Mouse (Mus musculus): ENCODE results near the gene Fancg.
"Not testable (repeated sequence)": the region's sequence is repeated elsewhere in the genome, so short reads cannot be mapped to it uniquely, and the experiment has no call there.

Fancg gene

DNA sequence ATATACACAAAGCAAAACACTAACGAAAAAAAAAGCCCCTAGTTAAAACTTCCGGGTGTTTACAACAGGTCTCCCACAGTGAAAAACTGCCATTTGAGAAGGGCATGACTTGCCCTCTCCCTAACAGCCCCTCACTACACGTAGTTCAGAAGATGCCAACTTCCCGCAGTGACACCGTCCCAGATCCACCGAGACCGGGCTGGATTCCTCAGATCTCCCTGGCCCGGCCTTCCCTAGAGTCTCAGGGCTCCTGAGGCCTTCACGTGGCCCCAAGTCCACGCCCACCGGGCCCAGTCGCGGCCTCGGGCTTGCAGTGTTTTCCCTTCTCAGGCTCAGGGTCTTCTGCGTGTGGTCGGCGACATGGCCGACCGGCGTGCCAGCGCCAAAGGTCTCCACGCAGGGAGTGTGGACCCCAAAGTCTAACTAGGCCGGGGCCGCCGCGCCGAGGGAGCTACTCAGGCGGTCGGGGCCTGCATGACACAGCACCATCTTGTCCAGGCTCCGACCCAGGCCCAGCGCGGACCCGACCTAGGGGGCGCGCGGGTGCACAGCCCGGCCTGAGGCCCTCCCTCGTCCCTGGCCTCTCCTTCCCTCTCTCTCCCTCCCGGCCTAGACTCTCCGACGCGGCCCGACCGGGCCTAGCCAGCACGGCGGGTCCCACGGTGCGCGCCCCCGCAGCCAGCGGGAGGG lies 10.7 kb downstream of the Fancg start:
- DNase-seq (ENCODE audit: low spot score): peak; percentile 64

DNA sequence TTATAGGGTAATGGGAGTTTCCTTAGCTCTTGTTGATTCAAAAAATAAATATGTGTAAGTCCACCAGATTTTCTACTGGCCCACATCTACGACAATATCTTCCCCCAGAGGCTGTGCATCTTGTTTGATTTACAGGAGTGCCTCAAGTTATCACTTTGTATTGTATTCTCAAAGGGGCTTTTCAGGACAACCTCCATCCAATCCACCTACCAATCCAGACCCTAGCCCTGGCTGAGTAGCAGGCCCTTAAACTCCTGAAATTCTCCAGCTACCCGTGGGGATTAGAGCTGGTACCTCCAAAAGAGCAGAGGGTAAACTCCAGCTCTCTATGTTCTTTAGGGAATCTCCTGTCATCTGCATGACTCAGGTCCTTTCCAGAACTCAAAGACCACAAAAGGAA lies 12.3 kb downstream of the Fancg start:
- DNase-seq (ENCODE audit: low spot score): no peak

DNA sequence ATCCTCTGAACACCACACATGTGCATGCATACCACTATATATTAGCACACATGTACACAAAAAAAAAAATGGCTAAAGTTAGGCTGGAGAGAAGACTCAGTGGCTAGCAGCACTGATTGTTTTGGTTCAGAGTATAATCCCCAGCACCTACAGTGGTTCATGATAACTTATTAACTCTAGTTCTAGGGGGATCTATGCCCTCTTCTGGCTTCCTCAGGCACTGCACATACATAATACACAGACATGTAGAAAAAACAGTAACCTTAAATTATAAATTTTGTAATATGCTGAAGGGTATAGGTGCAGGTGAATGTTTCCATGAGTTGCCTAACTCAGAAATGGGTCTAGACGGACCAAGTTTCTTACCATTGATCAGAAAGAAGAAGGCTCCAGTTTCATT lies 22.0 kb downstream of the Fancg start:
- no peak for DNase-seq (ENCODE audit: low spot score)

- not testable (repeated sequence) for DNase-seq (ENCODE audit: low spot score)
Measured at GRCm38 (mm10) chr4:42980467-42980866, 29.8 kb downstream of the Fancg start.

DNA sequence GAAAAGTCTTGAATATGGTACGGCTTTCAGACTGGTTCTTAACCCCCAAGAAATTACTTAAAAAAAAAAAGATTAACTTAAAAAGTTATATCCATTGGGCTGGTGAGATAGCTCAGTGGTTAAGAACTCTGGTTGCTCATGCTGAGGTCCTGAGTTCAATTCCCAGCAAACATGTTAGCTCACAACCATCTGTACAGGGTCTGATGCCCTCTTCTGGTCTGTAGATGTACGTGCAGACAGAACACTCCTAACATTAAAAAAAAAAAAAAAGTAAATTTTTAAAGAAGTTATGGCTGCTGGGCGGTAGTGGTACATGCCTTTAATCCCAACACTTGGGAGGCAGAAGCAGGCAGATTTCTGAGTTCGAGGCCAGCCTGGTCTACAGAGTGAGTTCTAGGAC lies 32.2 kb downstream of the Fancg start:
- no peak for DNase-seq (ENCODE audit: low spot score)

GRCm38 (mm10) chr4:42973868-42974267 lies 36.4 kb downstream of the Fancg start:
- DNase-seq (ENCODE audit: low spot score): no peak

- DNase-seq (ENCODE audit: low spot score): no peak
Measured at GRCm38 (mm10) chr4:42972952-42973351, 37.4 kb downstream of the Fancg start.

DNA sequence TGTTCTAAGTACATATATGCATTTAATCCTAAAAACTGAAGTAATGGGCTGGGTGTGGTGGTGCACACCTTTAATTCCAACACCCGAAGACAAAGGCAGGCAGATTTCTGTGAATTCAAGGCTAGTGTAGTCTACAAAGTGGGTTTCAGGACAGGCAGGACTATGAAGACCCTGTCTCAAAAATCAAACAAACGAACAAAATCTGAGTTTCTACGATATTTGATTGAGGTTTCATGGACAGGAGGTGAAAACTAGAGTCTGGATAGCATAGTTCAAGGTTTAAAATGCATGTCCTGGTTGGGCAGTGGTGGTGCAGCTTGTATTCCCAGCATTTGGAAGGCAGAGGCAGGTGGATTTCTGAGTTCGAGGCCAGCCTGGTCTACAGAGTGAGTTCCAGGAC lies 41.0 kb downstream of the Fancg start, which contains the start of gene 1700022I11Rik:
1700022I11Rik (plus strand) TSS at position 301 of the 400 bp plus-strand sequence.
- DNase-seq (ENCODE audit: low spot score): no peak

DNA sequence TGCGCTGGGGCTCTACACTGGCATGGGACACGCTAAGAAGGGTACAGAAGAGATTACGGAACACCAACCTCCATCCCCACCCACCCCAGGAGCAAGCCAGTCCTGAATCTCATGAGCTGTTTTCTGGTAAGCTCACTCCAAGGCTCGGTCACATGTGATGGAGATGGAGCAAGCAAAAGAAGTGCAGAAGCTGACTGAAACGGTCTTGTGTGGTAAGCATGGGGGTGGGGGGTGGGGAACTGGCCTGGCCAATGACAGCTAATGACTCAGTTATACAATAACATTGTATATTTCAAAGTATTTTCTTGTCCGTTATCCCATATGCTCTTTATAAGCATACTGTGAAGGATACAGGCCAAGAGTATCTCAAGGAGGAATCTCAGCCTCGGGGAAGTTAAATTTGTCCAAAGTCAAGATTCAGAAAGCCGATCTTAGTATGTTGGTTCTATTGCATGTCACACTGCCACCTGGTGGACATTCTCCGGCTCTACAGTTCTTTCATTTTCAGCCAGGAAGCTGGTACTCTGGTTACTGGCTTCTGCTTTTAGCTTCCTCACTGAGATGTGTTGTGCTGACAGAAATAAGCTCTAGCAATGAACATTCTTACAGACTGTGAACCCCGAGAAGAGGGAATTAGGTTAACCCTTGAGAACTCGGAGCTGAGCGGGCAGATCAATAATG lies 45.1 kb downstream of the Fancg start:
- DNase-seq (ENCODE audit: low spot score): peak; percentile 54

DNA sequence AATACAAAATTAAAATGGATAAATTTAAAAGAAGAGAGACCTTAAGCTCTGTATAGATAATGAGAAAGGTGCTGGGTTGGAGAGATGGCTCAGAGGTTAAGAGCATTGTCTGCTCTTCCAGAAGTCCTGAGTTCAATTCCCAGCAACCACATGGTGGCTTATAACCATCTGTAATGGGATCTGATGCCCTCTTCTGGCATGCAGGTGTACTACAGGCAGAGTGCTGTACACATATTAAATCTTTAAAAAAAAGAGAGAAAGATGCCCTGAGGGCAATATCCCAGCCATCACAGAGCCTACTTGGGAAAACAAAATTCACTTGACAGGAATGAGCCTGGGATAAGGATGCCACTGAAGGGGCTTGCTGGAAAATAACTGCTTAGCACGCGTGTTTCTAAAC lies 46.8 kb downstream of the Fancg start:
- no peak for DNase-seq (ENCODE audit: low spot score)

DNA sequence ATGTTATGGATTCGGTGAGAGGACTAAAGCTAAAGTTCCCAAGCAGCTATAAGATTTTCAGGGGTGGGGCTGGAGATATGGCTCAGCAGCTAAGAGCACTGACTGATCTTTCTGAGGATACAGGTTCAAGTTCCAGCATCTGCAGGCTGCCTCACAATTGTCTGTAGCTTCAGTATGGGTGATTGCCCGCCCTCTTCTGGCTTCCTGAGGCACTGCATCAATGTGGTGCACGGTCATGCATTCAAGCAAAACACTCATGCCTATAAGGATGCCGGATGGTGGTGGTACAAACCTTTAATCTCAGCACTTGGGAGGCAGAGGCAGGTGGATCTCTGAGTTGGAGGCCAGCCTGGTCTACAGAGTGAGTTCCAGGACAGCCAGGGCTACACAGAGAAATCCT lies 48.7 kb downstream of the Fancg start:
- DNase-seq (ENCODE audit: low spot score): peak; percentile 60

DNA sequence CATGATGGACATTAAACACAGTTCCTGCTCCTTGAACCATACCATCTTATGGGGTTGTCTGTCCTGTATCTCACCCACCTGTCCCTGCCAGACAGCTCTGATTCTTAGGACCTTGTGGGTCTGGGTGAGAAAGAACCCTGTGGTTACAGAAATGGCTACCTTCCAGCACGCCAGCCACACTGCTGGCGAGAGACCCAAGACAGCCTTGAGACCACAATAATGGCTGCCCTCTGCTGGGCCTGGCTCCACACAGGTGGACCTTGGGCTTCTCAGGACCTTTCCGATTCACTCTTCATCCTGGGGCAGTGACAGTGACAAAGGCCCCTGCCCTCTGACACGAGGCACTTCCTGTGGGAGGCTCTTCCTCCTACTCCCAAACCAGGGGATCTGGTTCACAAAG lies 50.9 kb downstream of the Fancg start:
- DNase-seq (ENCODE audit: low spot score): no peak

- no peak for DNase-seq (ENCODE audit: low spot score)
Measured at GRCm38 (mm10) chr4:42958942-42959341, 51.4 kb downstream of the Fancg start.

GRCm38 (mm10) chr4:42957979-42958378 lies 52.3 kb downstream of the Fancg start:
- no peak for DNase-seq (ENCODE audit: low spot score)

GRCm38 (mm10) chr4:42957306-42957705 lies 53.0 kb downstream of the Fancg start:
- DNase-seq (ENCODE audit: low spot score): no peak

DNA sequence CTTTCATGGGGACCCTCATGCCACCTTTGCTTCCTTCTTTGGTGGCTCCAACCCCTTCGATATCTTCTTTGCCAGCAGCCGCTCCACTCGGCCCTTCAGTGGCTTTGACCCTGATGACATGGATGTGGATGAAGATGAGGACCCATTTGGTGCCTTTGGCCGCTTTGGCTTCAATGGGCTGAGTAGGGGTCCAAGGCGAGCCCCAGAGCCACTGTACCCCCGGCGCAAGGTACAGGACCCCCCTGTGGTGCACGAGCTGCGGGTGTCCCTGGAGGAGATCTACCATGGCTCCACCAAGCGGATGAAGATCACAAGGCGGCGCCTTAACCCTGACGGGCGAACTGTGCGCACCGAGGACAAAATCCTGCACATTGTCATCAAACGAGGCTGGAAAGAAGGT lies 53.7 kb downstream of the Fancg start:
- DNase-seq (ENCODE audit: low spot score): no peak

DNA sequence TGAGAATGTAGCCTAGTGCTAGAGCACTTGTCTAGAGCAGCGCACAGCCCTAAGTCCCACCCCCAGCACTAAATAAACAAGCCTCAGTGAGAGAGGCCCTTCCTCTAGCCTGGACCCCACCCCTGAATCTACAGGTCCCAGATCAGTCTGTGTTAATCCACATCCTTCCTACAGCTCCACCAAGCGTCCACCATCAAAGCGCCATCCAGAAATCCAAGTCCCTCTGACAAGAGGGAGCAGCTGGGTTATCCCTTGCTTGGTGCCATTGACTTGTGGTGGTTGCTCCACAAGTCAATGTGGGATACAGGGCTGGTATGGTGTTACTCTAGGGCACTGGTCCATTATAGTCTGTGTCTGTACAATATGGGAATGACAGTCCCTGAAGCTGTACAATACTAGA lies 55.1 kb downstream of the Fancg start:
- no peak for DNase-seq (ENCODE audit: low spot score)

GRCm38 (mm10) chr4:42954297-42954696 lies 56.0 kb downstream of the Fancg start:
- DNase-seq (ENCODE audit: low spot score): no peak

DNA sequence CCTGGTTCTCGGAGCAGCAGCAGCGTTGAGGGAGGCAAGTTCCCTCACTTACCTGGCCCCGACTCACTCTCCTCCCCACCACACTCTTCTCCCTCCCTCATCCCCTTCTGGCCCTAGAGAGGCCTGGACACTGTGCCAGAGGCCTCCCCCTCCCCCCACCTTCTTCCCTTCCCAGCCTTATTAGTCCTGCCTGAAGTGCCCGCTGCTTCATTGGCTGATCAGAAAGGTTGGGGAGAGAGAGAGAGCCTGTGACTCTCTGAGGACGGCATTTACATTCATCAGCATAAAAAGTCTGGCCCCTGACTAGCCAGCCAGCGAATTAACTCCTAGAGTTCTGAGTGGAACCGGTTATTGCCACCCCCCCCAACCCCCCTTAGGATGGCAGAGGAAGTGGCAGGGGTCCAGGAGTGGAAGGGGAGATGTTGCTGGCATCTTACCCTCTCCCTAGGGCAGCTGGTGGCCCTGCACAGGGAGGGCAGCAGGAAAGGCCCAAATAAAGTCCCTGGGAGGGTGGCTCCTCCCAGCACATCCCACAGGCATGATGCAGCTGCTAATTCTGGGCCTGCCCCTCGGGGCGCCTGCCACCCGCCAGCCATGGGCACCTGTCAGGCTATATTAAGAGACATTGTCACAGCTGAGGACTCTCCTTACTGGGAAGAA lies 56.7 kb downstream of the Fancg start:
- DNase-seq (ENCODE audit: low spot score): no peak

- DNase-seq (ENCODE audit: low spot score): no peak
Measured at GRCm38 (mm10) chr4:42952563-42952962, 57.7 kb downstream of the Fancg start.

All from T-cell, adult 2 months (primary cell).